15 mouse cellular contexts compared by ENCODE assay signal in genomic region chr13:43949740-43950643, GRCm38 (mm10).
DNase-seq lines count a peak whose midpoint lies in the region; ATAC-seq and TF ChIP-seq lines count a peak whose summit lies in the region.
"Had no signal": no experiment of that assay in that cellular context is flagged by ENCODE, and none has a peak within 500 bp of the region (broad histone marks: within the 10 kb centered on the region; RNA-seq: fewer than 3 reads in every experiment).

No protein-coding gene starts in this region.

- 46% methylated on average over 15 of the region's 15 CpGs for WGBS in neural tube, embryonic 13.5 days
- 65% methylated on average over 15 of the region's 15 CpGs for WGBS in midbrain, embryonic 12.5 days
- whole genome bisulfite sequencing in stomach, postnatal 0 days, result 43% methylated on average over 15 of the region's 15 CpGs

- H3K4me3 ChIP-seq in neural tube, embryonic 13.5 days, result no peak overlapping the region
- H3K4me3 ChIP-seq in midbrain, embryonic 12.5 days, result no peak overlapping the region
- H3K4me3 ChIP-seq in stomach, postnatal 0 days (ENCODE audit: low read depth, low read length), result no peak overlapping the region
- H3K4me3 ChIP-seq: limb, embryonic 13.5 days had no signal

- H3K4me1 ChIP-seq in neural tube, embryonic 13.5 days (replicated peaks), result peaks cover 8% of the 10 kb centered on the region
- H3K4me1 ChIP-seq in midbrain, embryonic 12.5 days, result peaks cover 17% of the 10 kb centered on the region
- no peaks in the 10 kb centered on the region for H3K4me1 ChIP-seq in stomach, postnatal 0 days (replicated peaks; ENCODE audit: control insufficient read depth, insufficient read depth)

- no peak overlapping the region for H3K9ac ChIP-seq in neural tube, embryonic 13.5 days
- no peak overlapping the region for H3K9ac ChIP-seq in midbrain, embryonic 12.5 days (replicated peaks)
- no peak overlapping the region for H3K9ac ChIP-seq in stomach, postnatal 0 days (ENCODE audit: low read length)
- H3K9ac ChIP-seq: limb, embryonic 13.5 days; liver, postnatal 0 days had no signal

- H3K4me2 ChIP-seq in neural tube, embryonic 13.5 days, result no peak overlapping the region
- H3K4me2 ChIP-seq in midbrain, embryonic 12.5 days (replicated peaks), result no peak overlapping the region
- H3K4me2 ChIP-seq in stomach, postnatal 0 days (replicated peaks; ENCODE audit: low read depth), result no peak overlapping the region
- H3K4me2 ChIP-seq: limb, embryonic 13.5 days had no signal

- no peak overlapping the region for H3K27ac ChIP-seq in neural tube, embryonic 13.5 days (replicated peaks)
- H3K27ac ChIP-seq in midbrain, embryonic 12.5 days (replicated peaks), result no peak overlapping the region
- no peak overlapping the region for H3K27ac ChIP-seq in stomach, postnatal 0 days (replicated peaks)
- H3K27ac ChIP-seq: limb, embryonic 13.5 days; macrophage had no signal

- peak; percentile 50; the same call in 1 of the 2 replicates for ATAC-seq in neural tube, embryonic 13.5 days (ENCODE audit: low read depth)
- peak; percentile 60; the same call in 1 of the 2 replicates for ATAC-seq in midbrain, embryonic 12.5 days (ENCODE audit: low FRiP score, low read depth)
- no peak for ATAC-seq in stomach, postnatal 0 days (ENCODE audit: low FRiP score, low TSS enrichment)
- ATAC-seq: hindbrain, embryonic 16.5 days; liver, postnatal 0 days had no signal

- no peaks in the 10 kb centered on the region for H3K36me3 ChIP-seq in neural tube, embryonic 13.5 days
- no peaks in the 10 kb centered on the region for H3K36me3 ChIP-seq in midbrain, embryonic 12.5 days
- H3K36me3 ChIP-seq in stomach, postnatal 0 days (ENCODE audit: control insufficient read depth, insufficient read depth, low read length), result no peaks in the 10 kb centered on the region
- H3K36me3 ChIP-seq: limb, embryonic 13.5 days had no signal

- DNase-seq in embryo, embryonic 10 days (ENCODE audit: low spot score), result peak; percentile 43
- DNase-seq in embryo, embryonic 9.5 days (ENCODE audit: extremely low spot score), result no peak
- no peak for DNase-seq in neural tube, embryonic 10.5 days (ENCODE audit: extremely low spot score, low spot score)
- DNase-seq in ovary, adult 18-20 months (ENCODE audit: low spot score), result no peak
- no peak for DNase-seq in stomach, postnatal 0 days (ENCODE audit: low spot score)
- no peak for DNase-seq in thymus, postnatal 36 days
- DNase-seq: heart, adult 18-20 months; layer of hippocampus, postnatal 36 days; liver, postnatal 0 days; right cerebral cortex, postnatal 4 days had no signal

- no peak for TF ChIP-seq CTCF in stomach, postnatal 0 days (IDR thresholded peaks at IDR 0.05; ENCODE audit: low read depth)

- TF ChIP-seq EP300 in stomach, postnatal 0 days (optimal IDR thresholded peaks at IDR 0.05), result no peak

- no peaks in the 10 kb centered on the region for H3K9me3 ChIP-seq in neural tube, embryonic 13.5 days
- H3K9me3 ChIP-seq in midbrain, embryonic 12.5 days, result no peaks in the 10 kb centered on the region
- no peaks in the 10 kb centered on the region for H3K9me3 ChIP-seq in stomach, postnatal 0 days (ENCODE audit: control insufficient read depth, low read length)

- no peaks in the 10 kb centered on the region for H3K27me3 ChIP-seq in neural tube, embryonic 13.5 days
- H3K27me3 ChIP-seq in midbrain, embryonic 12.5 days, result 0 out of 2 replicates have a peak, but pooled peaks cover 7% of the 10 kb centered on the region
- H3K27me3 ChIP-seq in stomach, postnatal 0 days (ENCODE audit: control insufficient read depth, insufficient read depth, low read length), result no peaks in the 10 kb centered on the region
